Mouse (Mus musculus) splenic B cell, adult 2 months (primary cell): ENCODE measurements around the gene Abcb10.

Experiments used
- DNase-seq: peaks from one replicate; pipeline ENCODE4 v3.0.0-alpha.2; 2011; ENCODE audit warnings: low read depth, low spot score
- H3K27me3 ChIP-seq: 2 replicates; pipeline ENCODE4 v1.6.1; 2012; ENCODE audit warnings: mild to moderate bottlenecking, low read length, moderate library complexity, mixed read lengths; ENCODE audit not compliant: control insufficient read depth, poor library complexity, insufficient read depth, severe bottlenecking
- H3K36me3 ChIP-seq: 2 replicates; pipeline ENCODE4 v1.6.1; 2012; ENCODE audit warnings: mild to moderate bottlenecking, low read length, moderate library complexity, mixed read lengths; ENCODE audit not compliant: control insufficient read depth, poor library complexity, insufficient read depth, severe bottlenecking

Gene Abcb10

DNA sequence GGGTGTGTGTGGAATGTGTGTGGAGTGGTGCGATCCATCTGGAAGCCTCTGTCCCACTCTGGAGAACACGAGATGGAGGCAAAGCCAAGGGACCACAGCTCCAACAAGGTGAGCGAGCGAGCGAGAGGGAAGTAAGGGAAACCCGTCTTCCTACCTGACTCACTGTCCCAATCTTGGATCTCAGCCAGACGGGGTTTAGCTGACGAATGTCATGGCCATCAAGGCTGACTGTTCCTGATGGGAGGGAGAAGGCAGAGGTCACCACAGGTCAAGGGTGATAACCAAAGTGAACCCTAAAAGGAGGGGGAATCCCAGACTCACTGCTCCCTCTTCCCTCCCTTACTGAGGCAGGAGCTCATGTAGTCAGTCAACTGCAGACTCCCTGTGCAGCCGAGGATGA lies 22.9 kb downstream of the Abcb10 start:
- no peaks in the 10 kb centered on the region for H3K27me3 ChIP-seq
- no peak for DNase-seq
- H3K36me3 ChIP-seq: no peaks in the 10 kb centered on the region; the same call in none of the 2 replicates

DNA sequence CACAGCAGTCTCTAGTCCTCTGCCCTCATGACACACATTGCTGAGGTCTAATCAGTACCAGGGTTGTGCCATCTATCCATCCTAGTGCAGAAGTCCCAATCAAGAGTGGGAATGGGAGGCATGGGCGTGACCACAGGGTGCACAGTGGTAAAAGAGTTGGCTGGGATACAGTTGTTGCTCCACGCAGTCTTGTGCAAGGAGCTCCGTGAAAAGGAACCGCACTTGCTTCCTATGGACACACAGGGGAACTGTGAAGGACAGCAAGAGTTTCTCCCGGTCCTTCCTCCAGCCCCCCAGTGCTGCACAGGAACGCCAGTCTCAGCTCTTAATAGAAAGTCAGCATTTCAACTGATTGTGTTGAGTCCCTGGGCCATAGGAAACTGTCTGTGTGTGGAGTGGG lies 23.4 kb downstream of the Abcb10 start:
- DNase-seq: no peak
- H3K27me3 ChIP-seq: no peaks in the 10 kb centered on the region
- no peaks in the 10 kb centered on the region; the same call in none of the 2 replicates for H3K36me3 ChIP-seq

DNA sequence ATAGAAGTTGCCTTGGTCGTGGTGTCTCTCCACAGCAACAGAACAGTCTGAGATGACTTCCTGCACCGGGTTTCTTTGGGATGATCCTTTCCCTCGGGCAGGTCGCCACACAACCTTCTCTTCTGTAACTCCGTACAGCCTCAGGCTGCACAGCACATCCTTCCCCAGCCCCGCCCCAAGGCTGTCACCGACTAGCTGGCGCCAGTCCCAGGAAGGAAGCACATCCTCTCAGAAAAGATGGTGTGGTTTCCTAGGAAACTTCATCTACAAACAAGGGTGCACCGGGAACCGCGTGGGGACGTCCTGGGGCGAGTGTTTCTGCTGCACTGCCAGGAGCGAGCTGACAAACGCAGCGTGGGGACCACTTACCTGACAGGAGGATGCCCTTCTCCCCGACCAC lies 24.8 kb downstream of the Abcb10 start:
- H3K27me3 ChIP-seq: no peaks in the 10 kb centered on the region
- DNase-seq: no peak
- H3K36me3 ChIP-seq: no peaks in the 10 kb centered on the region; the same call in none of the 2 replicates

DNA sequence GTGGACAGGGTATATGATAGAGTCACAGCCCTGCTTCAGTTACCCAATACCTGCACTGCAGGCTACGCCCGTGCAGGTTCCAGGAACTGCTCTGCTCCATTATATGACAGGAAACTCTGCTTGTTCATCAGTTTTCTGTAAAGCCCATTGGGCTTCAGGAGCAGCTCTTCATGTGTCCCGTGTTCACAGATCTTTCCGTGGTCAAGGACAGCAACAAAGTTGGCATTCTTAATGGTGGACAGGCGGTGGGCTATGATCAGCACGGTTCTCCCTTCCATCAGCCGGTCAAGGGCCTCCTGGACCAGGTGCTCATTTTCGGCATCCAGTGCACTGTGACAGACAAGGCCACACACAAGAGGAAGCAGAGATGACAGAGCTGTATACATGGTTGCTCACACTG lies 28.7 kb downstream of the Abcb10 start:
- Histone ChIP-seq H3K36me3 (no peaks in the 10 kb centered on the region; the same call in none of the 2 replicates), H3K27me3 (no peaks in the 10 kb centered on the region)
- DNase-seq: peak; percentile 77

DNA sequence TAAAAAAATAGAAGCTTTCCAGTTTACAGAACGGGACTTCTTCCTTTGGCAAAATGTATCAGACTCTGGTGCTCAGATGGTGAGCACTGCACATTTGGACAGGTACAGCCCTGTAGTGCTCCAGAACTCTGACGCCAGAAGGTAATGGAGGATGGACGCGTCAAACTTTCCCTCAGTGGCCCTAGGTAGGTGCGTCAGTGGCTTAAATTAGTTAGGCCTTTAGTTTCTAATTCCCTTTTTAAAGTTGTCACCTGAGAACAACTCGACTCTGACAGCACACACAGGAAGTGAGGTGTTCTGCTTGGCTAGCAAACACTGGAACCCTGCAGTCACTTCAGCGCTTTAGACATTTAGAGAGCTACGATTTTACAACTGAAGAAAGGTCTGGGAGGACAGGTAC lies 29.2 kb downstream of the Abcb10 start:
- DNase-seq: peak; percentile 94
- Histone ChIP-seq H3K27me3 (no peaks in the 10 kb centered on the region), H3K36me3 (no peaks in the 10 kb centered on the region; the same call in none of the 2 replicates)

DNA sequence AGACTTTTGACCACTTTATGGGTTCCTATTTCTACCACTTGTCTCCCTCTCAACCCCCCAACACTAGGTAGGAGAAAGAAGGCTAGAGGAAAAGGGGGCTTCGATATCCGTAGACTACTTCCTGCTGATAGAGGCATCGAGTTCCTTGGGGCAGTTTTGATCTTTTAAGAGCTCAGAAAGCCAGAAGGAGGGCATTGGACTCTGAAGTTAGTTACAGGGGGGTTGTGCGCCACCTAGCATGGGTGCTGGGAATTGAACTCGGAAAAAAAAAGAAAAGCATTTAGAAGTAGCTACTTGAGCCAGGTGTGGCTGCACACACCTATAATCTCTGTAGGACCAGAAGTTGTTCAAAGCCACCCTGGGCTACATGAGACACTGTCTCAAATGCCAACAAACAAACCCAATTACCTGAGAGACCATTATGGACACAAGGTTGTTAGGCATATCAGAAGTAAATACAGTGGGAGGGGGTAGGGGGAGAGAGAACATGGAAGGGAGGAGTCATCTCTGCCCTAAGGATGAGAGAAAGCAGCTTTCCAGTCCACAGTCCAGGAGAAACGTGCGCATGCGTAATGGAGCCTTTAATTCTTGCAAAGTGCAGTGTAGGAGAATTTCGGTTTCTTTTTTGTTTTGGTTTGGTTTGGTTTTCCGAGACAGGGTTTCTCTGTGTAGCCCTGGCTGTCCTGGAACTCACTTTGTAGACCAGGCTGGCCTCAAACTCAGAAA lies 32.7 kb downstream of the Abcb10 start:
- Histone ChIP-seq H3K36me3 (no peaks in the 10 kb centered on the region; the same call in 1 of the 2 replicates), H3K27me3 (no peaks in the 10 kb centered on the region)
- peak; percentile 90 for DNase-seq

DNA sequence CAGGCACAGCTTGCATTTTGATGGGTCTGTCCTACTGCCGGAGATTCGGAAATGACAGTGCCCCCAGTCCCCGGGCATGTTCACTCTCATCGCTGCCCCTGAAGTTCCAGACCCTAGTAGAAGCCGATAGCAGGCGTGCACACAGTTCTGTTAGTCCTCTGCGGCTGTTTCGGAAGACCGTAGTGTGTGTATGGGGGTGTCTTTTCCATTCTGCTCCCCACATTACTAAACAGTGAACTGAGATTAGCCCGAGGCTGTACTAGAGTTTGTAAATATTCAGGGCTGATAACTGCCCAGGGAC lies 33.3 kb downstream of the Abcb10 start:
- DNase-seq: no peak
- Histone ChIP-seq H3K36me3 (no peaks in the 10 kb centered on the region; the same call in 1 of the 2 replicates), H3K27me3 (no peaks in the 10 kb centered on the region)

DNA sequence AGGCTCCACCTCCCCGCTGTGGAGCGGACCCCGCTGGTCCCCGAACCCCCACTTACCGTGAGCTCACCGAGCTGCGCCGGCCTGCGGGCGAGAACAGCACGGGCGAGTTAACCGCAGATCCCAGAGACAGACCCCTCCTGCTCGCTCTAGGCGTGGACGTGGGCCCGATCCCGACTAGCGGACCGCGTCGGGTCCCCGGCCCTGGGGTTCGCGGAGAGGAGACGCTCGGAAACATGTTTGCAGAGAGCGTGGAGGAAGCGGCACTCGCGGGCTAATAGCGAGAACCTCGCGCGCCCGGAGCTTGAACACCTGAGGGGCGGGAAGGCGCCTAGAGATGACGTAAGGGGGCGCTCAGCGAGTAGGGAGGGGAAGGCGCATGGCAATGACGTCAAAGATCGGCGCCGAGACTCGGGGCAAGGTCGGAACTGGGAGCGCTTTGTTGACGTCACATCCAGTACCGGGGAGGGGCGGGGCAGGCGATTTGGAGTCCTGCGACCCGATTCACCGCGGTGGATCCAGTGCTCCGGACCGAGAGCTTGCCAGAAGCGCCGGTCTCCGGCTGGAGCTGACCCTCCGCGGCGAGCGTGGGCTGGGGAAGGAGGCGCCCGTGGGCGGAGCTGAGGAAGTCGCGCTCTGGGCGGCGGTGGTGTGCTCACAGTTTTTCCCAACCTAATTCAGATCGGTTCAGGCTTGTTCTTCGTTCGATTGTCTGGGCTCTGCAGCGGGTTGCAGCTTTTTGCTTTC lies 33.8 kb downstream of the Abcb10 start, which contains the start of gene Nup133:
TSS of gene Nup133 (minus strand) at position 324 of the 744 bp plus-strand sequence.
- DNase-seq: peak; percentile 100
- Histone ChIP-seq H3K27me3 (no peaks in the 10 kb centered on the region), H3K36me3 (peaks cover under 1% of the 10 kb centered on the region; the same call in 1 of the 2 replicates)

DNA sequence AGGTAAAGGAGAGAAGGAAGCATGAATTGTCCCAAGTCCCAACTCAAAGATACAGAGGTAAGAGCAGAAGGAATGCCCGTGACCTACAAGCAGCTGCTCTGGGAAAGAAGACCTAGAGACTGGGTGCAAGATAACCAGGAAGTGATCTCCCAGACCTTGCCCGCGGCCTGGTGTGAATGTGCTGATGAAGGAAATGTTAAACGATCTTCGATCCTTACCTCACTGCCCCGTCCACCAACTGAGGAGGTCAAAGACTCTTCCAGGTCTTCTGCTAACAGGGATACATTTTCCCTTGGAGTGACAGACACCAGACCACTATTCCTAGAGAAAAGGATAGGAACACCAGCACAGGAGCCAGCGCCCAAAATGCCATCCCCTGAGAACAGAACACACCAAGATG lies 53.9 kb downstream of the Abcb10 start:
- no peak for DNase-seq
- Histone ChIP-seq H3K36me3 (peaks cover 3% of the 10 kb centered on the region; the same call in 1 of the 2 replicates), H3K27me3 (no peaks in the 10 kb centered on the region)

DNA sequence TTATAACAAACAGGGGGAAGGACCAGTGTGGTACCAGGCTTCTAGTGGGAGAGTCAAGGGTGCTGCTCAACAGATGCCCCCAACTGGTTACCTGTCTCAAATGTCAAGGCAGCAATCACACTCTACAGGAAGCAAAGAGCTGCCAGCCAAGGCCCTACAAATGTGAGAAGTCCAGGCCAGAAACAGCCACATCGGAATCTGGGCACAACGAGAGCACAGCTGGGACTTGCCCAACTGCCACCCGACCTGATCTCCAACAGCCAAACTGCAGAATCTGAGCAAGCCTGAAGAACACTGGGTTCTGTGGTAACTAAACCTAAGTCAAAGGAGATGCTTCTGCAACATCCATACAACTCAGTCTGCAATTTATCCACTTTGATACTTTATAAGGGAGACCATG lies 57.3 kb downstream of the Abcb10 start:
- Histone ChIP-seq H3K27me3 (no peaks in the 10 kb centered on the region), H3K36me3 (peaks cover 6% of the 10 kb centered on the region; the same call in 1 of the 2 replicates)
- DNase-seq: no peak

DNA sequence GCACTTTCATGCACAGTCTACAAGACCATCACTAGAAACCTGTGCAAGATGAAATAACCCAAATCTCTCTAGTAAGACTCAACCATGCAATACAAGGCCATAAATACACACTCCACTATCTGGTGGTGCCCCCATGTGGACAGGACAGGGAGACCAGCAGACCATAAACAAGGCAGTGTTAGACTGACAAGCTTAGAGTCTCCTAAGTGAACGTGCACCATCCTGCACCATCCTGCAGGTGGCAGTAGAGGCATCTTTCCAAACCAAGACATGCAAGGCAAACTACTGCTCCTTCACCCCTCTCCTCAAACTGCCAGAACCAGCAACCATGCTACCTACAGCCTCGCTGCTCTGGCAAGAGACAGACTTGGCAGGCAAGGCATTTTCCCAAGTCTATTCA lies 58.2 kb downstream of the Abcb10 start:
- H3K27me3 ChIP-seq: no peaks in the 10 kb centered on the region
- DNase-seq: peak; percentile 93

DNA sequence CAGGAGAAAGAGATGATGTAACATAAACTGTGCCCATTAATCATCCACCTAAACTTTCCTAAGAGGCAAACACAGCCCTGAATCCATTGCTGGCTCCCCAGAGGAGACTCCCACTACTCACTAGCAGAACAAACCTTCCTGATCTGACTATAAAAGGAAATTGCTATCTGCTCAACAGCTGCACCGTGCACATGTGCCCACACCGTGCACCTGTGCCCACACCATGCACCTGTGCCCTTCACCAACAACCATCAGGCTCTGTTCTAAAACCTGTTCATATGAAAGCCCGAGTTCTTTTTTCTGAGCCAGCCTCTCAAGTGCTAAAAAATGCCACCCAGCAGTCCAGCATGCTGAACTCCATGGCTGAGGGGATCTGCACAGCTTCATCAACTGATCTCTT lies 68.3 kb downstream of the Abcb10 start:
- Histone ChIP-seq H3K27me3 (no peaks in the 10 kb centered on the region), H3K36me3 (peaks cover 21% of the 10 kb centered on the region)
- no peak for DNase-seq

More for the DNA sequence above, 58.2 kb downstream of the Abcb10 start:
- H3K36me3 ChIP-seq: peaks cover 6% of the 10 kb centered on the region; the same call in 1 of the 2 replicates

DNA sequence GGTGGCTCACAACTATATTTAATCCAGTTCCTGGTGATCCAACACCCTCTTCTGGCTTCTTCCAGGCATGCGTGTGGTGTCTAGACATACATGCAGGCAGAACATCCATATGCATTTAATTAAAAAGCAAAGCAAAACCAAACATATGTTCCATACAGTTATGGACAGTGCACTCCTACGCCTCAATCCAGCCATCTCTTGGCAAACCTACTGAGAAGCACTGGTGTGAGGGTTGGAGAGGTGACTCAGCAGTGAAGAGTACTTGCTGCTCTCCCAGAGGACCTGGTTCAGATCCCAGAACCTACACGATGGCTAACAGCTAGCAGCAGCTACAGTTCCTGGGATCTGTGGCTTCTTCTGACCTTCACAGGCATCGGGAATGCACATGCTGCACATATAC lies 70.7 kb downstream of the Abcb10 start:
- Histone ChIP-seq H3K36me3 (peaks cover 19% of the 10 kb centered on the region), H3K27me3 (no peaks in the 10 kb centered on the region)
- DNase-seq: no peak

DNA sequence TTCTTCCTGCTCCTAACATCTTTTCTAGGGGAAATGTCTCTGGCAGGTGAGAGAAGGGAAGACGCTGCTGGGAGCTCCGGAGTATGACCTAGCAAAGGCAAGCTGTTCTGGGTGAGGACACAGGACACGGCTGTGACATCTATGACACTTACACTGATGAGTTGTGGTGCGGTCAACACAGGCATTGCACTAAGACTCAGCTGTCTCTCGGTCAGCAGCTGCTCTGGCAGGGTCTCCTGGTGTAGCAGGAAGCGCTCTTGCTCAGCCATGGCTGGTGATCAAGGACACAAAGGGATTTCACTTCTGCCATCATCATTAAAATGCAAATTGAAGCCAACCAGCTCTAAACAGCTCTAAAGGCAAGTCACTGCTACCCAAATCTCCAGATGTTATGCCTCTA lies 75.3 kb downstream of the Abcb10 start:
- no peak for DNase-seq

DNA sequence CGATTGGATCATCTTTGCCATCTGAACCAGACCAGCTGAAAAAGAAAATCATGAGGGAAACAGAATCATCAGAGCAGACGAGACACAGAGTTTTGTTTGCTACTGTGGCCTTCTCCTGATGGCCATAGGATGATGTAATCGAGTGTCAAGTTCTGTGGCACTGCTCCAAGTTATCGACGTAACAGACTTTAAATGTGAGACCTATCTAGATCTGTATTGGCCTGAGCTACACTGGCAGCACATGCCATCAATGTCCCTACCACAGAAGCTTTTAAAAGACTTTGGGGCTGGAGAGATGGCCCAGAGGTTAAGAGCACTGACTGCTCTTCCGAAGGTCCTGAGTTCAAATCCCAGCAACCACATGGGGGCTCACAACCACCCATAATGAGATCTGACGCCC lies 80.3 kb downstream of the Abcb10 start:
- no peaks in the 10 kb centered on the region for H3K27me3 ChIP-seq
- no peak for DNase-seq
- H3K36me3 ChIP-seq: peaks cover 16% of the 10 kb centered on the region; the same call in 1 of the 2 replicates

More for the DNA sequence above, 75.3 kb downstream of the Abcb10 start:
- Histone ChIP-seq H3K27me3 (no peaks in the 10 kb centered on the region), H3K36me3 (peaks cover 10% of the 10 kb centered on the region)
